Mouse (Mus musculus) olfactory bulb, adult 2 months (tissue): ENCODE measurements around the gene Isca2.

Source experiments
- CTCF ChIP-seq: fragments of 200-500 bp; IDR thresholded peaks from 2 replicates; pipeline ENCODE4 v1.5.1; 2012; ENCODE audit warnings: low read depth, mild to moderate bottlenecking, low read length, moderate library complexity; ENCODE audit not compliant: insufficient read depth
- POLR2A ChIP-seq: fragments of 200-500 bp; IDR thresholded peaks from 2 replicates; pipeline ENCODE4 v1.6.1; 2012; ENCODE audit warnings: mild to moderate bottlenecking, low read depth, low read length, moderate library complexity; ENCODE audit not compliant: insufficient read depth

- TF ChIP-seq CTCF (no peak), POLR2A (no peak)
Observed at GRCm38 (mm10) chr12:84774376-84774775, 1.3 kb downstream of the Isca2 start.
